Mouse (Mus musculus) brain, embryonic 14.5 days (tissue): Measurements from ENCODE around the gene Spata13.

Experiments
- CTCF ChIP-seq: fragments of 200-500 bp; IDR thresholded peaks from 2 replicates; pipeline ENCODE4 v1.5.1; 2012; ENCODE audit warnings: inconsistent platforms, mild to moderate bottlenecking, moderate library complexity, borderline replicate concordance; ENCODE audit not compliant: insufficient read depth, insufficient read length; ENCODE audit errors: extremely low read depth
- POLR2A ChIP-seq: fragments of 200-500 bp; IDR thresholded peaks from 2 replicates; pipeline ENCODE4 v1.6.1; 2012; ENCODE audit warnings: mild to moderate bottlenecking, inconsistent platforms, borderline replicate concordance; ENCODE audit not compliant: poor library complexity, insufficient read depth, insufficient read length, severe bottlenecking; ENCODE audit errors: extremely low read depth

DNA sequence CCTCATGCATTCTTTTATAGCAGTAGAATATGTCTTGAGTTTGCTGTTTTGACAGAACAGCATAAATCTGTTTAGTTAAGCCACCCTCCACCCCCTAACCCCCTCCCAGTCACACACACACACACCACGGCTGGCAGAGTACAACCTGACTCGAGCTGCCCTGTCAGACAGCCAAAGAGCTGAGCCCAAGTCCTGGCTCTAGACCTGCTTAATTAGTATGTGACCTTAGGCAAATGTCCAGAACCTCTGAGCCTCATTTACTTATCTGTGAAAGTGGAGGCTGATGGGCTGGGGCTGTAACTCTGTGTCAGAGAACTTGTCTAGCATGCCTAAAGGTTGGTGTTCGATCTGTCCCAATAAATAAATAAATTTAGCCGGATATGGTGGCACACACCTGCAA, 26.1 kb upstream of the Spata13 start:
- no peak for TF ChIP-seq CTCF
- no peak for TF ChIP-seq POLR2A
